Mouse (Mus musculus): ENCODE data around the gene Sema4d. TPM values are rescaled to one million over a fixed set of nuclear protein-coding genes. Genes with fewer than 3 reads are reported as not detected.

The Sema4d gene
- polyA plus RNA-seq, 1 experiment from 2014 or later, result 9.7 TPM

DNA sequence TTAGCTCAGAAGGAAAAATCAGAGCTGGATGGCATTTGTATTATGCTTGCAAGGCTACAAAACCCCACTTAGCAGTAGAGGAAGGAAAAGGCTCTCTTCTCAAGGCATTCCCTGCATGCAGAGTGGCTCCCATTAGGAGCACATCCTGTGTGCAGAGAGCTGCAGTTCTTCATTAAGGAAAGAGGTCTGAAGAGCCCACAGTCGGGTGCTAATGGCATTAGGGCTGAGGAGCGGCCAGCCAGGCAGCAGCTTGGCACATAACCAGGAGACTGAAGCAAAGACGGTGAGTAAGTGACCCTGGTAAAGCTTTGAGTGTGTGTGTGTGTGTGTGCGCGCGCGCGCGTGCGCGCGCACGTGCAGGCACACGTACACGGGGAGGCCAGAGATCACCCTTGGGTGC, 12.7 kb upstream of the Sema4d start:
- Histone ChIP-seq H3K27ac (ENCODE audit: low read depth) (no peak overlapping the region), H3K4me2 (ENCODE audit: low read length) (no peak overlapping the region), H3K4me1 (replicated peaks; ENCODE audit: control insufficient read depth, insufficient read depth, low read length) (no peaks in the 10 kb centered on the region), H3K4me3 (ENCODE audit: low read depth, low read length) (no peak overlapping the region), H3K36me3 (ENCODE audit: control insufficient read depth, insufficient read depth, low read length) (no peaks in the 10 kb centered on the region), H3K9me3 (ENCODE audit: control insufficient read depth, low read length) (no peaks in the 10 kb centered on the region), H3K9ac (ENCODE audit: low read length) (no peak overlapping the region), H3K27me3 (replicated peaks; ENCODE audit: control insufficient read depth, insufficient read depth, low read length) (no peaks in the 10 kb centered on the region)
- WGBS, result 81% methylated on average over 15 of the region's 15 CpGs
- DNase-seq (ENCODE audit: low spot score), result no peak
- ATAC-seq (replicated peaks; ENCODE audit: low FRiP score, low TSS enrichment, low read depth), result no peak

DNA sequence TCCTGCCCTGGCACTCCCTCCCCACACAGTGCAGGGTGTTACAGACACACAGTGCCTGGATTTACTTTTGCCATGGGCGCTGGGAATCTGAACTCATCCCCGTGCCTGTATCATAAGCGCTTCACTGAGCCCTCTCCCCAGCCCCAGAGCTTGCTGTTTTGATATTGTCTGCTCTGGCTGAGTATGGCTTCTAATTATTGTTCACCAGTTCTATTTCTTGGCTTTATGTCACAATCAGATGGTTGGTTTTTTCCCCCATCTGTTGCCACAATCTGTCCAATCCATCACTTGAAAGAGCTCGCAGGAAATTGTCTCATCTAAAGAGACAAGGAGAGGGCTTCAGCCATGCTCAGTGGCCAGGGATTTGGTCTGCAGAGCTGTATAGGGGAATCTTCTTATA, 12.1 kb upstream of the Sema4d start:
- Histone ChIP-seq H3K27ac (ENCODE audit: low read depth) (no peak overlapping the region), H3K4me3 (ENCODE audit: low read depth, low read length) (no peak overlapping the region), H3K4me2 (ENCODE audit: low read length) (no peak overlapping the region), H3K36me3 (ENCODE audit: control insufficient read depth, insufficient read depth, low read length) (no peaks in the 10 kb centered on the region), H3K4me1 (replicated peaks; ENCODE audit: control insufficient read depth, insufficient read depth, low read length) (no peaks in the 10 kb centered on the region), H3K9me3 (ENCODE audit: control insufficient read depth, low read length) (no peaks in the 10 kb centered on the region), H3K27me3 (replicated peaks; ENCODE audit: control insufficient read depth, insufficient read depth, low read length) (no peaks in the 10 kb centered on the region), H3K9ac (ENCODE audit: low read length) (no peak overlapping the region)
- DNase-seq (ENCODE audit: low spot score), result no peak
- 64% methylated on average over 4 of the region's 4 CpGs for WGBS
- ATAC-seq (replicated peaks; ENCODE audit: low FRiP score, low TSS enrichment, low read depth), result no peak

DNA sequence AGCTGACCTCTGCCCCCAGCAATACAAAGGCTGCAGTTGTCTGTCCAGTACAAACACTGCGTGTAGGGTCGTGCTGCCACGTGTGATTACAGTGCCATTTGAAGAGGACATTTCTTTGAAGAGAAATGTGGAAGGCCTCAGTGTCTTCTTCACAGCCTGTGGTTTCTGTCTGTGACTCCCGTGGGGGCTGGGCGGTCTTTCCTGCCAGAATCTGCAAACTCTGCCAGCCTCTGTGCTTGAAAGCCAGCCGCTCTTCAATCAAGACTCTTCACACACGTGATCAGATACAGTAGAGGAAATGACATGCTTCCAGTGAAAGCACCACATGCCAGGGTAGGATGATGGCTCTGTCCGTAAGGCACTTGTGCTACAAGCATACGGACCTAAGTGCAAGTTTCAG, 7.4 kb upstream of the Sema4d start:
- no peak overlapping the region for H3K9ac ChIP-seq (ENCODE audit: low read length)
- no peaks in the 10 kb centered on the region for H3K27me3 ChIP-seq (replicated peaks; ENCODE audit: control insufficient read depth, insufficient read depth, low read length)
- DNase-seq (ENCODE audit: low spot score) (no peak), ATAC-seq (replicated peaks; ENCODE audit: low FRiP score, low TSS enrichment, low read depth) (no peak)
- no peak overlapping the region for H3K4me3 ChIP-seq (ENCODE audit: low read depth, low read length)
- H3K4me1 ChIP-seq (replicated peaks; ENCODE audit: control insufficient read depth, insufficient read depth, low read length), result no peaks in the 10 kb centered on the region
- no peak overlapping the region for H3K27ac ChIP-seq (ENCODE audit: low read depth)
- 55% methylated on average over 9 of the region's 9 CpGs for WGBS
- no peak overlapping the region for H3K4me2 ChIP-seq (ENCODE audit: low read length)
- no peaks in the 10 kb centered on the region for H3K9me3 ChIP-seq (ENCODE audit: control insufficient read depth, low read length)
- H3K36me3 ChIP-seq (ENCODE audit: control insufficient read depth, insufficient read depth, low read length), result no peaks in the 10 kb centered on the region

DNA sequence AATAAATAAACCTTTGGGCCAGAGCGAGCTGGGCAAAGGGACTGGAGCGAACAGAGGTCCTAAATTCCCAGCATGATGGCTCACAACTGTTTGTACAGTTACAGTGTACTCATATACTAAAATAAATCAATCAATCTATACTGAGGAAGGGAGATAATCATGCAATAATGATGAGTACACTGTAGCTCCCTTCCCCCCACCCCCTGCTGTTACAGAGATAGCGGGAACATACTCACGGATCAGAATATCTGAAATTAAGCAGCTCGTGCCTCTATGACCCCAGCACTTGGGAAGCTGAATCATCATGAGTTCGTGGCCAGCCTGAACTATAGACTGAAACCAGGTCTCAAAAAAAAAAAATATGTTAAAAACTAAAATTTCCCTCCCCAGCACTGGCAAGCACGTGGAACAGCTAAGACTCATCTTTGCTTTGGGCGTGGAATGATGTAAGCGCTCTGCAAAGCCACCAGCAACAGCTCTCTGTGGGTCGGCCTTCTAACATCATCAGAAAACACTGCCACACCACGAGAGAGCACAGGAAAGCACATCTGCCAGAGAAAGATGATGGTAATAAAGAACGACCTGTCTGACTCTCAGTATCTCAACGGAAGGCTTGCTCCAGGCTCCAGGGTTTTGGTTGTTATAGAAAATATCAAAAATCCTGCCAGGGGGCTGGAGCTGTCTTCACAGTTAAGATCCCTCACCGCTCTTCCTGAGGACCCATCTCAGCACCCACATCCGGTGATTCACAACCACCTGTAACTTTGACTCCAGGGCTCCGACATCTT, 6.4 kb upstream of the Sema4d start:
- ATAC-seq (replicated peaks; ENCODE audit: low FRiP score, low TSS enrichment, low read depth), result no peak
- Histone ChIP-seq H3K27me3 (replicated peaks; ENCODE audit: control insufficient read depth, insufficient read depth, low read length) (no peaks in the 10 kb centered on the region), H3K27ac (ENCODE audit: low read depth) (no peak overlapping the region), H3K4me3 (ENCODE audit: low read depth, low read length) (no peak overlapping the region), H3K4me2 (ENCODE audit: low read length) (no peak overlapping the region), H3K9ac (ENCODE audit: low read length) (no peak overlapping the region), H3K36me3 (ENCODE audit: control insufficient read depth, insufficient read depth, low read length) (no peaks in the 10 kb centered on the region), H3K4me1 (replicated peaks; ENCODE audit: control insufficient read depth, insufficient read depth, low read length) (no peaks in the 10 kb centered on the region), H3K9me3 (ENCODE audit: control insufficient read depth, low read length) (no peaks in the 10 kb centered on the region)
- 72% methylated on average over 16 of the region's 16 CpGs for WGBS
- DNase-seq (ENCODE audit: low spot score), result no peak

DNA sequence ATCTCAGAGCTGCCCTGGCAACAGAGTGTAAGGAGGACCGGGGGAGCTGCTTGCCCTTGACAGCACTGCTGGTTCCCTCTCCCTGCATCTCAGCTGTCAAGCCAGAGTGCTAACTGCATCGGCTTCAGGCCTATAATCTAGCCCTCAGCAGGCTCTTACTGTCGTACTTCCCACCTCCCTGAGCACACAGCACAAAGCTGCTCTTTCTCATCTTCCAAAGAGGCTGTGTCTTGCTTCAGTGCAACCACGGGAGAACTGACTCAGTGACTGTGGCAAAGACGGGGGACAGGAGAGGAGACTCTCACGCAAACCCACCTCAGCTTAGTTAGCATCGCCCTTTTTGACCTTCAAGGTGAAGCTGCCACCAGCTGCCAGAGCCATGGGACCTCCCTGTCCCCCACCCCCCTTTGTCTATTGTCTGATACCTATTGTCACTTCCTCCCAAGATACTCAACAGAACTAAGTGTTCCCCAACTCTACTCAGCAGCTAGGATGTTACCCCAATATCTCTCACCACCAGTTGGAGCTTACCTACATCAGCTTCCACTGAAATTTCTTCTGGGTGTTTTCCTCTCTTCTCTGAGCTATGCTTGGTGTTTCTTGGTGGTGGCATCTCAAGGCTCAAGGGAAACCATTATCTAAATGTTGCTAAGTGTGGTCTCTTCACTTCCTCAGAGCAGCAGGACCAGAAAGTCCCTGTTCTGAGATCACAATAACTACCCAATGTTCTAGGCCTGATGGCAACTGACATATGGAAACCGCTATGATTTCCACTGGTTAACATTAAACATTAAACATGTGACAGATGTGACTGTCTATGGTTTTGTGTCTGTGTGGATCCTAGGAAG, 4.6 kb upstream of the Sema4d start:
- no peaks in the 10 kb centered on the region for H3K9me3 ChIP-seq (ENCODE audit: control insufficient read depth, low read length)
- no peak overlapping the region for H3K4me3 ChIP-seq (ENCODE audit: low read depth, low read length)
- H3K36me3 ChIP-seq (ENCODE audit: control insufficient read depth, insufficient read depth, low read length), result no peaks in the 10 kb centered on the region
- no peak overlapping the region for H3K9ac ChIP-seq (ENCODE audit: low read length)
- no peak for DNase-seq (ENCODE audit: low spot score)
- no peak overlapping the region for H3K4me2 ChIP-seq (ENCODE audit: low read length)
- ATAC-seq (replicated peaks; ENCODE audit: low FRiP score, low TSS enrichment, low read depth), result no peak
- no peak overlapping the region for H3K27ac ChIP-seq (ENCODE audit: low read depth)
- WGBS, result 59% methylated on average over 8 of the region's 8 CpGs
- H3K4me1 ChIP-seq (replicated peaks; ENCODE audit: control insufficient read depth, insufficient read depth, low read length), result no peaks in the 10 kb centered on the region
- H3K27me3 ChIP-seq (replicated peaks; ENCODE audit: control insufficient read depth, insufficient read depth, low read length), result peaks cover 1% of the 10 kb centered on the region; the same call in 1 of the 2 replicates

DNA sequence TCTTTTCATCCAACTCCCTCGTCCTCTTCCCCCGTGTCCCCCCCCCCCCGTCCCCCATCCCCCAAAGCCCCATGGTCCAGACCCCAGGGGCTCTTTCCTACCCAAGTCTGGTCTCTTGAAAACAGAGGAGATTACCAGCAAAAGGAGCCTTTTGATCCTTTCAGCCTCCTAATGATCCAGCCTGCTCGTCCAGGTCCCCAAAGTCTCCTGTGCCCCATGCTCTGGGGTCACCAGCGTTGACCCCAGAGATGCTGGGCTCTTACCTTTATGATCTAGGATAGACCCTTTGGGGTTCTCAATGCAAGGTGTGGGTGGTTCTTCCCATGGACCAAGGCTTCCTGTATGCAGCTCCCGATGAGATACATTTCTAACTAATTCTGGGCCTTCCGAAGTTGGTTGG, 401 bp upstream of the Sema4d start:
- Histone ChIP-seq H3K4me2 (ENCODE audit: low read length) (peak overlapping the region; percentile 99; the same call in 1 of the 2 replicates), H3K27me3 (replicated peaks; ENCODE audit: control insufficient read depth, insufficient read depth, low read length) (peaks cover 15% of the 10 kb centered on the region), H3K4me3 (ENCODE audit: low read depth, low read length) (peak overlapping the region; percentile 75; the same call in 1 of the 2 replicates), H3K9me3 (ENCODE audit: control insufficient read depth, low read length) (no peaks in the 10 kb centered on the region), H3K36me3 (ENCODE audit: control insufficient read depth, insufficient read depth, low read length) (no peaks in the 10 kb centered on the region), H3K9ac (ENCODE audit: low read length) (no peak overlapping the region), H3K27ac (ENCODE audit: low read depth) (no peak overlapping the region), H3K4me1 (replicated peaks; ENCODE audit: control insufficient read depth, insufficient read depth, low read length) (peaks cover 11% of the 10 kb centered on the region; the same call in 1 of the 2 replicates)
- DNase-seq (ENCODE audit: low spot score) (no peak), ATAC-seq (replicated peaks; ENCODE audit: low FRiP score, low TSS enrichment, low read depth) (0 out of 2 replicates have a peak, but pooled peaks have one; percentile 17)
- 57% methylated on average over 5 of the region's 7 CpGs for WGBS

DNA sequence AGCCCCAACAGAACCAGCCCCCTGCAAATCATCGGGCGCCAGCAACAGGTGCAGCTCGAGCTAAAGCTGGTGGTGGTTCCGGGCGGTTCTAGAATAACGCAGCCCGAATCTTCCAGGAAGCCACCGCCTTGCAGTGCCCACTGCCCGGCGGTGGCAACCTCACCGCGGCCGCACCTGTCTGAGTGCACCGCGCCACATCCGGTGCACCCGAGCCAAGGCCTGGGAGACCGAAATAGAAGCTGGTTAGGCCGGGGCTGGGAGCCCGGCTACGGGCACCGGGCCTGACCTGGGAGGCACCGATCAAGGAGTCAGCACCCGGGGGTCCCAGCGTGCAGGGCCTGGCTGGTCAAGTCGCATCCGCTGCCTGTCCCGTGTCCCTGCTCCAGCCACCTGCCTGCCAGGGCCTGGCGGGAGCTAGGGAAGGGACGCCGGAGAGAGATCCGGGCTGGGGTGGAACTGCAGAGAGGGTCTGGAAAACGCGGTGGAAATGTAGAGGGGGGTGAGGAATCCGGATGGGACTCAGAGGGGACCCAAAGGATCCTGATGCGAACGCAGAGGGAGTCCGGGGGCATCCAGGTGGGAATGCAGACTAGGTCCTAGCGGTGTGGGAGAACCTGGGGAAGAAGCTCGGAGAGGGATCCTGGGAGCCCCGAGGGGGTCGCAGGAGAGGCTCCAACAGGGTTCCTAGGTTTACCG, 670 bp downstream of the Sema4d start:
- peak overlapping the region; percentile 75 for H3K4me3 ChIP-seq (ENCODE audit: low read depth, low read length)

DNA sequence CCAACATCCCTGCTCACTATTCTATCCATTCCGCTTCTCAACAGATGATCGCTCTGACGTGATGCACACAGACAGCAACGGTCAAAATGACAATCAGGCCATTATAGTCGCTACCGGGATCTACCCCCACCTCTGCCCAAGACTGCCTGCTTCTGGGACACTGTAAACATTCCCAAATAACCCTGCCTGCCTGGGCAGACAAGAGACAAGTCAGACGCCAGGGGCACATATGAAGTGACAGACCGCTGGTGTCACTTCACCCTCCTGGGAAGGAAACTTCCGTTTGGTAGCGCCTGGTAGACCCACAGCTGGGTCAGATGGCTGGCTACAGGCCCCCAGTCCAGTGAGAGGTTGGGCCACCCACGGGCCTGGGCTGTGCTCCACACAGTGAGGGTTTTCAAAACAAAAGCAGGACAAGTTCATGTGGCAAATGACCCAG, 1.4 kb downstream of the Sema4d start:
- peak overlapping the region; percentile 99 for H3K4me2 ChIP-seq (ENCODE audit: low read length)
- H3K36me3 ChIP-seq (ENCODE audit: control insufficient read depth, insufficient read depth, low read length), result no peaks in the 10 kb centered on the region
- no peaks in the 10 kb centered on the region for H3K9me3 ChIP-seq (ENCODE audit: control insufficient read depth, low read length)
- peaks cover 15% of the 10 kb centered on the region for H3K27me3 ChIP-seq (replicated peaks; ENCODE audit: control insufficient read depth, insufficient read depth, low read length)
- H3K4me1 ChIP-seq (replicated peaks; ENCODE audit: control insufficient read depth, insufficient read depth, low read length), result peaks cover 11% of the 10 kb centered on the region; the same call in 1 of the 2 replicates
- no peak for ATAC-seq (replicated peaks; ENCODE audit: low FRiP score, low TSS enrichment, low read depth)
- no peak for DNase-seq (ENCODE audit: low spot score)
- no peak overlapping the region for H3K27ac ChIP-seq (ENCODE audit: low read depth)
- H3K4me3 ChIP-seq (ENCODE audit: low read depth, low read length), result peak overlapping the region; percentile 75
- WGBS, result 37% methylated on average over 11 of the region's 11 CpGs
- no peak overlapping the region for H3K9ac ChIP-seq (ENCODE audit: low read length)

More for the DNA sequence above, 670 bp downstream of the Sema4d start:
- Histone ChIP-seq H3K9ac (ENCODE audit: low read length) (peak overlapping the region; percentile 64), H3K27me3 (replicated peaks; ENCODE audit: control insufficient read depth, insufficient read depth, low read length) (peaks cover 15% of the 10 kb centered on the region), H3K9me3 (ENCODE audit: control insufficient read depth, low read length) (no peaks in the 10 kb centered on the region), H3K4me2 (ENCODE audit: low read length) (peak overlapping the region; percentile 99), H3K4me1 (replicated peaks; ENCODE audit: control insufficient read depth, insufficient read depth, low read length) (peaks cover 11% of the 10 kb centered on the region; the same call in 1 of the 2 replicates), H3K27ac (ENCODE audit: low read depth) (no peak overlapping the region), H3K36me3 (ENCODE audit: control insufficient read depth, insufficient read depth, low read length) (no peaks in the 10 kb centered on the region)
- 2% methylated on average over 42 of the region's 43 CpGs for WGBS
- peak; percentile 70 for ATAC-seq (replicated peaks; ENCODE audit: low FRiP score, low TSS enrichment, low read depth)
- DNase-seq (ENCODE audit: low spot score), result peak; percentile 78
